Comparison of ENCODE assay signal across 17 mouse cellular contexts in genomic region chr2:118650697-118651096, GRCm38 (mm10). TPM values are rescaled to one million over a fixed set of nuclear protein-coding genes. Genes with fewer than 3 reads are reported as not detected.
"Had no signal": no experiment of that assay in that cellular context is flagged by ENCODE, and none has a peak within 500 bp of the region (broad histone marks: within the 10 kb centered on the region; RNA-seq: fewer than 3 reads in every experiment).

No protein-coding gene starts in this region.

RNA-seq across cellular contexts. Expression of gene Pak6, which starts 12.4 kb away (rescaled TPM):
- total RNA-seq: liver, adult 2 months; megakaryocyte, adult 5-6 weeks; monocyte, adult 5-6 weeks had no signal
- polyA plus RNA-seq: macrophage had no signal

RNA-seq across cellular contexts. Expression of gene Ankrd63, which starts 53.1 kb away (rescaled TPM):
- total RNA-seq: liver, adult 2 months; monocyte, adult 5-6 weeks had no signal
- polyA plus RNA-seq: limb, embryonic 10.5 days; limb, embryonic 11.5 days; limb, embryonic 12.5 days; liver, adult 2 months; liver, embryonic 11.5 days; liver, embryonic 13.5 days; lung, embryonic 14.5 days; macrophage; midbrain, embryonic 10.5 days; midbrain, embryonic 11.5 days; midbrain, embryonic 12.5 days; midbrain, embryonic 14.5 days; midbrain, embryonic 15.5 days; midbrain, embryonic 16.5 days; midbrain, postnatal 0 days had no signal
